ENCODE assay signal across 8 mouse cellular contexts in the genomic region with DNA sequence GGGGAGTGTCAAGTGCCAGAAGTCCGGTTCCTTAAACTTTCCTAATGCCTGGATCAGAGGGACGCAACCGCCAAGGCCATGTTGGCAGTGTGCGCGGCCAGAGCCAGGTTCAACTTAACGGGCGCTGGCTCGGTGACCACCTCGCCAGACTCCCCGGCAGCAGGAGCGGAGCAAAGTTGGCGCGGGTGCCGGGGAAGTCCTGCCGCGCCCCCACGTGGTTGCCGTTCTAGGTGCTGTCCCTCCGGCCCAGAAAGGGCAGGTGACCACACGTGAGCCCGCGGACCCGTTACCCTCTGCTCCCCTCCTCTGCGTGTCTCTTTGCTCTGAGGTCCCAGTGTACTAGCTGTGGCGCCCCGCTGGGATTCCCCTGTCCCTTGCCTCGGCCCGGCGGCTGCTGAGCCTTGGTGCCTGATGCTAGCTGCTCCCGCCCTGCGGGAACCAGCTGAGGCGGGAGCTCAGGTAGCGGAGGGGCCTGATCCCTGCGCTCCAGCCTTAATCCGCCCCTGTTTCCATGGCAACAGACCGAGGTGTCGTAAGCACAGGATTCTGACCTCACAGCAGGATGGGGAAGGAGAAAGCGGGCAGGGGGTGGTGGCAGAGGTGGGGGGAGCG. TPM values are rescaled to one million over a fixed set of nuclear protein-coding genes. Genes with fewer than 3 reads are reported as not detected.
DNase-seq lines count a peak whose midpoint lies in the region; ATAC-seq lines count a peak whose summit lies in the region.

No protein-coding gene starts in this region.

- under 1% methylated on average over 39 of the region's 39 CpGs for WGBS in midbrain, embryonic 14.5 days

- peak overlapping the region; percentile 68 for H3K9ac ChIP-seq in midbrain, embryonic 14.5 days (replicated peaks; ENCODE audit: low read length)

- no peaks in the 10 kb centered on the region for H3K9me3 ChIP-seq in midbrain, embryonic 14.5 days (ENCODE audit: control insufficient read depth, low read length)

- H3K27me3 ChIP-seq in midbrain, embryonic 14.5 days (ENCODE audit: control insufficient read depth, insufficient read depth, low read length) = peaks cover 19% of the 10 kb centered on the region; the same call in 1 of the 2 replicates

- intact Hi-C loops in gastrocnemius, postnatal 14 days (cut with DNase I; ENCODE audit: low total_unique reads) = loop anchor here (5.0 kb wide), 2 partner anchors 37 to 97 kb away; no protein-coding TSS in a partner anchor
- intact Hi-C loops in heart, postnatal 36 days (cut with DNase I) = loop anchor here (5.0 to 10.0 kb wide), 3 partner anchors 152 to 380 kb away; a partner anchor contains a TSS
- intact Hi-C loops in left cerebral cortex, postnatal 4 days (cut with DNase I) = no loop called here

- H3K4me2 ChIP-seq in midbrain, embryonic 14.5 days (ENCODE audit: low read length) = peak overlapping the region; percentile 80

- ATAC-seq in midbrain, embryonic 14.5 days (ENCODE audit: low FRiP score, low TSS enrichment) = peak; percentile 35; the same call in 1 of the 2 replicates

- DNase-seq in gastrocnemius, postnatal 14 days = peak; percentile 35
- DNase-seq in gastrocnemius, adult 8-10 months (ENCODE audit: low spot score in 2 of 2) = no peak
- DNase-seq in ZHBTc4 (ENCODE audit: low read depth, low spot score) = peak; percentile 96
- DNase-seq in embryo, embryonic 10.5 days (ENCODE audit: low spot score) = peak; percentile 82
- DNase-seq in heart, postnatal 36 days = peak; percentile 53 to 58
- DNase-seq in left cerebral cortex, postnatal 4 days = peak; percentile 62
- DNase-seq in midbrain, embryonic 14.5 days = peak; percentile 92
- DNase-seq in thymus, postnatal 14 days = peak; percentile 67

- H3K36me3 ChIP-seq in midbrain, embryonic 14.5 days (ENCODE audit: control insufficient read depth, insufficient read depth, low read length) = no peaks in the 10 kb centered on the region

- peak overlapping the region; percentile 77 for H3K27ac ChIP-seq in midbrain, embryonic 14.5 days (replicated peaks; ENCODE audit: low read depth, low read length)

- peak overlapping the region; percentile 59 for H3K4me3 ChIP-seq in midbrain, embryonic 14.5 days (replicated peaks; ENCODE audit: low read depth, low read length)

- H3K4me1 ChIP-seq in midbrain, embryonic 14.5 days (ENCODE audit: control insufficient read depth, insufficient read depth, low read length) = peaks cover 56% of the 10 kb centered on the region

RNA-seq across cellular contexts. Expression of a gene that starts 1.4 kb away (rescaled TPM):
- 1 to 10 TPM; 2.1 to 3.0 TPM for total RNA-seq in gastrocnemius, postnatal 14 days (2021)
- 1 to 10 TPM in 1 of 4 experiments, under 1 TPM in 3; 0.63 to 1.3 (median 0.94) TPM for total RNA-seq in gastrocnemius, adult 8-10 months (2022)
- 10 to 100 TPM in 1 of 2 experiments, 1 to 10 TPM in 1; 6.0 to 10.0 TPM for total RNA-seq in heart, postnatal 36 days (2021)
- 10 to 100 TPM; 31.6 to 35.4 TPM for total RNA-seq in left cerebral cortex, postnatal 4 days (2021)
- 16.5 and 17.4 TPM in 2 replicates for polyA plus RNA-seq in midbrain, embryonic 14.5 days (2014; fragmentation: Nextera tagmentation; extraction: Ambion mirVana)

RNA-seq across cellular contexts. Expression of a gene that starts 3.9 kb away (rescaled TPM):
- 1 to 10 TPM; 6.6 to 6.9 TPM for total RNA-seq in gastrocnemius, postnatal 14 days (2021)
- total RNA-seq in gastrocnemius, adult 8-10 months (2022) = 1 to 10 TPM; 4.2 to 6.9 (median 5.4) TPM
- 1 to 10 TPM; 9.0 to 9.7 TPM for total RNA-seq in heart, postnatal 36 days (2021)
- total RNA-seq in left cerebral cortex, postnatal 4 days (2021) = 10 to 100 TPM; 15.2 to 15.3 TPM
- polyA plus RNA-seq in midbrain, embryonic 14.5 days (2014; fragmentation: Nextera tagmentation; extraction: Ambion mirVana) = 13.7 and 14.8 TPM in 2 replicates

RNA-seq across cellular contexts. Expression of a gene that starts 16.3 kb away (rescaled TPM):
- 1 to 10 TPM; 3.6 to 4.1 TPM for total RNA-seq in gastrocnemius, postnatal 14 days (2021)
- 1 to 10 TPM; 2.0 to 4.5 (median 2.3) TPM for total RNA-seq in gastrocnemius, adult 8-10 months (2022)
- 1 to 10 TPM; 5.3 to 7.2 TPM for total RNA-seq in heart, postnatal 36 days (2021)
- 10 to 100 TPM in 1 of 2 experiments, 1 to 10 TPM in 1; 9.2 to 11.2 TPM for total RNA-seq in left cerebral cortex, postnatal 4 days (2021)
- 15.4 and 20.2 TPM in 2 replicates for polyA plus RNA-seq in midbrain, embryonic 14.5 days (2014; fragmentation: Nextera tagmentation; extraction: Ambion mirVana)

RNA-seq across cellular contexts. Expression of a gene that starts 25.6 kb away (rescaled TPM):
- total RNA-seq in gastrocnemius, postnatal 14 days (2021) = 10 to 100 TPM; 12.3 to 18.9 TPM
- 1 to 10 TPM; 2.7 to 5.0 (median 4.0) TPM for total RNA-seq in gastrocnemius, adult 8-10 months (2022)
- 10 to 100 TPM; 14.8 to 22.8 TPM for total RNA-seq in heart, postnatal 36 days (2021)
- 1 to 10 TPM; 5.2 to 5.6 TPM for total RNA-seq in left cerebral cortex, postnatal 4 days (2021)
- 0.66 and 0.92 TPM in 2 replicates for polyA plus RNA-seq in midbrain, embryonic 14.5 days (2014; fragmentation: Nextera tagmentation; extraction: Ambion mirVana)

Comparison
In these comparisons a context has a peak if more than half of its experiments do, and no peak if none do; other contexts are left out.
1. DNase-seq: peak in gastrocnemius, postnatal 14 days (single experiment), ZHBTc4 (single experiment), embryo, embryonic 10.5 days (single experiment), heart, postnatal 36 days (2 of 2), left cerebral cortex, postnatal 4 days (single experiment), midbrain, embryonic 14.5 days (single experiment) and thymus, postnatal 14 days (single experiment); none in gastrocnemius, adult 8-10 months (0 of 2).